Mouse (Mus musculus): ENCODE measurements at regions not wholly inside any gene's neighbourhood (a gene's known extent, or its start where the extent isn't known, plus 50 kb on each side); places are given as distances from the start of the nearest gene placed in this dataset.

- DNase-seq (ENCODE audit: low read depth, low spot score), result no peak
These were observed 98.9 kb upstream of the Foxn2 start for GRCm38 (mm10) chr17:88341599-88341998.

- DNase-seq (ENCODE audit: low read depth, low spot score), result no peak
These were observed 97.3 kb upstream of the Foxn2 start for GRCm38 (mm10) chr17:88343091-88343783.

GRCm38 (mm10) chr17:88345433-88345832 is 95.1 kb upstream of the Foxn2 start:
- no peak for DNase-seq (ENCODE audit: low read depth, low spot score)

GRCm38 (mm10) chr17:88346896-88347295 is 93.6 kb upstream of the Foxn2 start:
- DNase-seq (ENCODE audit: low read depth, low spot score), result no peak

GRCm38 (mm10) chr17:88349825-88350460 is 90.6 kb upstream of the Foxn2 start:
- DNase-seq (ENCODE audit: low read depth, low spot score), result no peak

- no peak for DNase-seq (ENCODE audit: low read depth, low spot score)
These were observed 89.5 kb upstream of the Foxn2 start for GRCm38 (mm10) chr17:88350986-88351385.

GRCm38 (mm10) chr17:88352960-88353359 is 87.6 kb upstream of the Foxn2 start:
- no peak for DNase-seq (ENCODE audit: low read depth, low spot score)

- DNase-seq (ENCODE audit: low read depth, low spot score), result no peak
These were observed 79.3 kb upstream of the Foxn2 start for GRCm38 (mm10) chr17:88361161-88361560.

GRCm38 (mm10) chr17:88362404-88362803 is 78.1 kb upstream of the Foxn2 start:
- DNase-seq (ENCODE audit: low read depth, low spot score), result no peak

- no peak for DNase-seq (ENCODE audit: low read depth, low spot score)
These were observed 72.6 kb upstream of the Foxn2 start for GRCm38 (mm10) chr17:88367876-88368275.

- DNase-seq (ENCODE audit: low read depth, low spot score), result no peak
These were observed 70.5 kb upstream of the Foxn2 start for GRCm38 (mm10) chr17:88369971-88370370.

- DNase-seq (ENCODE audit: low read depth, low spot score), result no peak
These were observed 69.8 kb upstream of the Foxn2 start for GRCm38 (mm10) chr17:88370676-88371075.

- DNase-seq (ENCODE audit: low read depth, low spot score), result no peak
These were observed 62.0 kb upstream of the Foxn2 start for GRCm38 (mm10) chr17:88378505-88378904.

- no peak for DNase-seq (ENCODE audit: low read depth, low spot score)
These were observed 61.1 kb upstream of the Foxn2 start for GRCm38 (mm10) chr17:88379389-88379788.

GRCm38 (mm10) chr17:88381106-88381505 is 59.4 kb upstream of the Foxn2 start:
- no peak for DNase-seq (ENCODE audit: low read depth, low spot score)

- no peak for DNase-seq (ENCODE audit: low read depth, low spot score)
These were observed 57.1 kb upstream of the Foxn2 start for GRCm38 (mm10) chr17:88383447-88383846.

GRCm38 (mm10) chr17:88388441-88388951 is 52.0 kb upstream of the Foxn2 start:
- DNase-seq (ENCODE audit: low read depth, low spot score), result peak; percentile 18

- DNase-seq (ENCODE audit: low read depth, low spot score), result no peak
These were observed 50.6 kb upstream of the Foxn2 start for GRCm38 (mm10) chr17:88389668-88390461.
